Mouse (Mus musculus) CH12.LX (cell line): ENCODE measurements around the gene Rtp1. TPM values are rescaled to one million over a fixed set of nuclear protein-coding genes. Genes with fewer than 3 reads are reported as not detected.

Source experiments
- DNase-seq: peaks from one replicate; pipeline ENCODE4 v3.0.0-alpha.2; 2013; ENCODE audit errors: extremely low read depth
- H3K27ac ChIP-seq: 2 replicates; pipeline ENCODE4 v1.5.1; 2012; ENCODE audit warnings: low read depth, mild to moderate bottlenecking, control low read depth, moderate library complexity; ENCODE audit not compliant: insufficient read depth
- H3K27me3 ChIP-seq: replicated peaks from 2 replicates; pipeline ENCODE3; 2012; ENCODE audit warnings: inconsistent platforms
- H3K36me3 ChIP-seq, 2 experiments: replicated peaks in 1 of 2; 2 replicates each; pipeline versions ENCODE3 to v1.6.1; 2012; ENCODE audit warnings: inconsistent platforms in 1 of 2, low read length in 1 of 2, mild to moderate bottlenecking in 1 of 2, mixed read lengths in 1 of 2, moderate library complexity in 1 of 2; ENCODE audit not compliant: control insufficient read depth in 1 of 2, insufficient read depth in 1 of 2
- H3K4me1 ChIP-seq, 2 experiments: 2 replicates each; pipeline ENCODE4 v1.6.1; 2012; ENCODE audit warnings: inconsistent platforms in 1 of 2, moderate library complexity in 1 of 2; ENCODE audit not compliant: insufficient read depth in 2 of 2, control insufficient read depth in 1 of 2
- H3K4me2 ChIP-seq: 2 replicates; pipeline ENCODE4 v1.6.1; 2012; ENCODE audit warnings: low read depth, mild to moderate bottlenecking, control low read depth; ENCODE audit not compliant: poor library complexity, insufficient read depth, severe bottlenecking
- H3K4me3 ChIP-seq, 3 experiments: fragments of 150-350 bp in 1 of 3; sonication (generic) in 1 of 3; replicated peaks in 1 of 3; 2 replicates each; pipeline versions ENCODE3 to v1.5.1; 2011 to 2012; ENCODE audit warnings: low read depth in 2 of 3, low read length in 2 of 3, mild to moderate bottlenecking in 2 of 3, moderate library complexity in 2 of 3, control low read depth in 1 of 3, improper control_type of control experiment in 1 of 3, inconsistent platforms in 1 of 3, mixed read lengths in 1 of 3; ENCODE audit not compliant: poor library complexity in 1 of 3
- H3K79me2 ChIP-seq: replicated peaks from 2 replicates; pipeline ENCODE4 v1.6.1; 2012; ENCODE audit warnings: mild to moderate bottlenecking, moderate library complexity; ENCODE audit not compliant: control insufficient read depth, poor library complexity, insufficient read depth, severe bottlenecking; ENCODE audit errors: extremely low read depth
- H3K9ac ChIP-seq: 2 replicates; pipeline ENCODE4 v1.6.1; 2012; ENCODE audit warnings: low read depth, mild to moderate bottlenecking, control low read depth, moderate library complexity; ENCODE audit not compliant: insufficient read depth
- H3K9me3 ChIP-seq: replicated peaks from 2 replicates; pipeline ENCODE3; 2012; ENCODE audit warnings: low read length, inconsistent platforms, mixed read lengths
- E2F4 ChIP-seq: IDR thresholded peaks from 2 replicates; pipeline ENCODE4 v1.6.1; 2011; ENCODE audit warnings: low read depth, low read length, improper control_type of control experiment; ENCODE audit not compliant: insufficient replicate concordance
- ELF1 ChIP-seq: IDR thresholded peaks from 2 replicates; pipeline ENCODE4 v1.6.1; 2014; ENCODE audit warnings: low read depth, mild to moderate bottlenecking, inconsistent platforms, low read length, improper control_type of control experiment
- EP300 ChIP-seq: IDR thresholded peaks from 2 replicates; pipeline ENCODE4 v1.6.1; 2011; ENCODE audit warnings: low read length, improper control_type of control experiment
- ETS1 ChIP-seq: conservative IDR thresholded peaks from 2 replicates; pipeline ENCODE4 v1.6.1; 2012; ENCODE audit warnings: low read depth, mild to moderate bottlenecking, inconsistent platforms, low read length, improper control_type of control experiment, moderate library complexity
- GABPA ChIP-seq: IDR thresholded peaks from 2 replicates; pipeline ENCODE4 v1.6.1; 2012; ENCODE audit warnings: low read depth, low read length, improper control_type of control experiment, inconsistent platforms; ENCODE audit not compliant: insufficient replicate concordance
- JUND ChIP-seq: conservative IDR thresholded peaks from 2 replicates; pipeline ENCODE4 v1.6.1; 2011; ENCODE audit warnings: low read depth, low read length, improper control_type of control experiment
- MAX ChIP-seq: IDR thresholded peaks from 2 replicates; pipeline ENCODE4 v1.6.1; 2011; ENCODE audit warnings: low read length, improper control_type of control experiment
- MEF2A ChIP-seq: IDR thresholded peaks from 2 replicates; pipeline ENCODE4 v1.6.1; 2014; ENCODE audit warnings: low read depth, mild to moderate bottlenecking, inconsistent platforms, low read length, improper control_type of control experiment, borderline replicate concordance
- MXI1 ChIP-seq: IDR thresholded peaks from 2 replicates; pipeline ENCODE4 v1.6.1; 2011; ENCODE audit warnings: mild to moderate bottlenecking, low read depth, low read length, improper control_type of control experiment
- NRF1 ChIP-seq: IDR thresholded peaks from 2 replicates; pipeline ENCODE4 v1.6.1; 2014; ENCODE audit warnings: low read depth, mild to moderate bottlenecking, inconsistent platforms, low read length, improper control_type of control experiment, moderate library complexity
- POLR2AphosphoS2 ChIP-seq: IDR thresholded peaks from 2 replicates; pipeline ENCODE4 v1.6.1; 2011; ENCODE audit warnings: low read depth, low read length, improper control_type of control experiment
- RCOR1 ChIP-seq: conservative IDR thresholded peaks from 2 replicates; pipeline ENCODE4 v1.6.1; 2012; ENCODE audit warnings: low read depth, mild to moderate bottlenecking, inconsistent platforms, low read length, improper control_type of control experiment
- SMC3 ChIP-seq: IDR thresholded peaks from 2 replicates; pipeline ENCODE4 v1.6.1; 2011; ENCODE audit warnings: low read depth, low read length, improper control_type of control experiment
- TBP ChIP-seq: conservative IDR thresholded peaks from 2 replicates; pipeline ENCODE4 v1.6.1; 2011; ENCODE audit warnings: low read depth, low read length, improper control_type of control experiment
- UBTF ChIP-seq: IDR thresholded peaks from 2 replicates; pipeline ENCODE4 v1.6.1; 2012; ENCODE audit warnings: low read depth, mild to moderate bottlenecking, inconsistent platforms, low read length, improper control_type of control experiment, moderate library complexity
- USF1 ChIP-seq: IDR thresholded peaks from 2 replicates; pipeline ENCODE4 v1.6.1; 2014; ENCODE audit warnings: low read depth, mild to moderate bottlenecking, inconsistent platforms, low read length, improper control_type of control experiment
- ZKSCAN1 ChIP-seq: IDR thresholded peaks from 2 replicates; pipeline ENCODE4 v1.6.1; 2012; ENCODE audit warnings: low read depth, inconsistent platforms, low read length, improper control_type of control experiment, borderline replicate concordance
- ZNF384 ChIP-seq: IDR thresholded peaks from 2 replicates; pipeline ENCODE4 v1.6.1; 2012; ENCODE audit warnings: low read depth, low read length, improper control_type of control experiment, inconsistent platforms
- dilution Hi-C: fragments of 300-500 bp; cut with MboI; formaldehyde crosslinking; loops from 2 replicates; pipeline ENCODE4 v1.14.3; 2020; ENCODE audit warnings: low sequenced_read_pairs; ENCODE audit not compliant: extremely low pct_unique_long_range_greater_than_20kb, extremely low pct_ligation_motif_present
- in situ Hi-C: fragments of 300-500 bp; cut with MboI; formaldehyde crosslinking; loops from 3 replicates; pipeline ENCODE4 v1.14.3; 2019; ENCODE audit warnings: low sequenced_read_pairs, low pct_ligation_motif_present, low pct_unique_long_range_greater_than_20kb, mixed read lengths
- polyA plus RNA-seq: library from polyadenylated mRNA; unstranded; fragments of >175 nt; gene quantifications from 2 replicates; pipeline ENCODE4 v1.2.1, GENCODE M21; 2012; ENCODE audit warnings: low read depth; ENCODE audit not compliant: insufficient read length
- total RNA-seq, 2 experiments: library from RNA; depleted of rRNA; stranded (reverse); fragments of 300-350 nt in 1 of 2; fragments of >200 nt in 1 of 2; gene quantifications; 2 replicates each; pipeline ENCODE4 v1.2.3; 2012 to 2014

Rtp1 gene
- total and polyA plus RNA-seq, 3 experiments: not detected

DNA sequence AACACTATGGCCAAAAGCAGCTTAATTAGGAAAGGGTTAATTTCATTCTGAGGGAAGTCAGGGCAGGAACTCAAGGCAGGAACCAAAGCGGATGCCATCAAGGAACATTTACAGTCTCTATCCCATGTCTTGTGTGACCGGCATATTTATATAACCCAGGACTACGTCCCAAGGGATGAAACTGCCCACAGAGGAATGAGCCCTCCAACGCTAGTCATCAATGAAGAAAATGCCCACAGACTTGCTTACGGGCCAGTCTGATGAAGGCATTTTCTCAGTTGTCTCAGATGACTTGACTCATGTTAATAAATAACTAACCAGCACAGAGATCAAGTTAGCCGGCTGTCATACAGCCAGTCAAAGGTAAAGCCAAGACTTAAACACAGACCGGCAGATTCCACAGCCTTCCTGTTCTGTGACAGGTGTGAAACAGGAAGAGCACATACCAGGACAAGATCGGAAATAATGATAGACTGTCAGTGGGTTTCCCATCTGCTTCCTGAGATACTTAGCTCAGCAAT lies 9.3 kb upstream of the Rtp1 start:
- TF ChIP-seq MXI1 (no peak), NRF1 (no peak), E2F4 (no peak), MEF2A (no peak), RCOR1 (no peak)
- TF ChIP-seq, all 38 proteins: peak for 0
- dilution Hi-C loops (no loop called here), in situ Hi-C loops (no loop called here)
- Histone ChIP-seq H3K9me3 (no peaks in the 10 kb centered on the region), H3K27ac (no peak overlapping the region), H3K36me3 (no peaks in the 10 kb centered on the region), H3K79me2 (no peaks in the 10 kb centered on the region), H3K4me1 (peaks cover 0 to 3% of the 10 kb centered on the region in 2 experiments; a peak in 1 of 4 replicates), H3K4me2 (no peak overlapping the region), H3K27me3 (no peaks in the 10 kb centered on the region), H3K4me3 (no peak overlapping the region), H3K9ac (no peak overlapping the region)
- no peak for DNase-seq

DNA sequence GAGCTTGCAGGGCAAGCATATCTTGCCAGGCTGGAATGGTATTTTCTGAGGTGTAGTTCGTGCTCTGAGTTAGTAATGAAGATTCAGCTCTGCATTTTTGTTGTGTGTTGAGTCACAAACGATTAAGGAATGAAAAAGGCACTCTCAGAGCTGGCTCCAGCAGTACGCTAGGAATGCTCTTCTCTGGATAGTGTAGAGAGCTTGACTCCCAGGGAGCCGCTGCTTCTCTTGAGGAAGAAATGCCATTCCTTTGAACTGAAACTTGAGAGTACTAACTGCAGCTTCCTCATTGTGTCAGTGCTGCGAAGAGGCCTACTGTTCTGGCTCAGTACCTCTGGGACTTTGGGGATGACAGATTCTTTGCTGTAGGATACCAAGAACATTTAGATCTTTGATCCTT lies 5.1 kb upstream of the Rtp1 start:
- no peak for DNase-seq
- dilution Hi-C loops (no loop called here), in situ Hi-C loops (no loop called here)
- Histone ChIP-seq H3K36me3 (no peaks in the 10 kb centered on the region), H3K27ac (no peak overlapping the region), H3K9me3 (no peaks in the 10 kb centered on the region), H3K79me2 (no peaks in the 10 kb centered on the region), H3K27me3 (no peaks in the 10 kb centered on the region), H3K9ac (no peak overlapping the region), H3K4me1 (no peaks in the 10 kb centered on the region; a peak in 1 of 4 replicates)
- no peak for TF ChIP-seq POLR2AphosphoS2
- TF ChIP-seq ETS1: no peak
- no peak for TF ChIP-seq ZKSCAN1
- no peak for TF ChIP-seq USF1
- no peak for TF ChIP-seq ELF1
- no peak for TF ChIP-seq JUND
- TF ChIP-seq, all 38 proteins: peak for 0
- no peak overlapping the region for H3K4me3 ChIP-seq
- H3K4me2 ChIP-seq: no peak overlapping the region

DNA sequence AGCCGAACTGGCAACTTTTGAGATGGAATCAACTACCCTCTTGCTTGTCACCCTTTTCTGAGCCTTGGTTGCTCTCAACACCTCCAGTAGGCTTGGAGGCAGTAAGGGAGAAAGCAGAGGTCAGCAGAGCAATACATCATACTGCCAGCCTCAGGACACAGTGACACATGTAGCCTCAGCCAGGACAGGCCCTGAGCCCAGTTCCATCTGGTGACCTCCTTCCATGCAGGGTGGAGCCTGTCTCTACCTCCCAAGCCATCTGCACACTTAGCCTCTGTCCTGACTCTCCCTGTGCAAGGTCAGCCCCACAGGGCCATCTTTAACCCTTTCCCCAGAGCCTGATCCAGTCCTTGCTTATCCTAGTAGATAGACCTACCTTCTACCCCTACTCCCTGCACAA lies 1.2 kb upstream of the Rtp1 start:
- Histone ChIP-seq H3K79me2 (no peaks in the 10 kb centered on the region), H3K27ac (no peak overlapping the region), H3K9ac (no peak overlapping the region), H3K36me3 (no peaks in the 10 kb centered on the region), H3K4me3 (no peak overlapping the region), H3K27me3 (peaks cover 6% of the 10 kb centered on the region), H3K9me3 (no peaks in the 10 kb centered on the region), H3K4me2 (no peak overlapping the region), H3K4me1 (no peaks in the 10 kb centered on the region; a peak in 1 of 4 replicates)
- TF ChIP-seq EP300: no peak
- no peak for TF ChIP-seq ZNF384
- TF ChIP-seq UBTF: no peak
- TF ChIP-seq MAX: no peak
- no peak for TF ChIP-seq GABPA
- no peak for TF ChIP-seq TBP
- no peak for TF ChIP-seq NRF1
- no peak for TF ChIP-seq SMC3
- dilution Hi-C loops: no loop called here
- no peak for DNase-seq
- in situ Hi-C loops: loop anchor here (25.0 kb wide), 1 partner anchor 540 kb away; the partner anchor contains the start of gene Ahsg
